Mouse (Mus musculus) splenic B cell, adult 2 months (primary cell): ENCODE measurements around the gene Dbr1.

Experiments
- DNase-seq: peaks from one replicate; pipeline ENCODE4 v3.0.0-alpha.2; 2011; ENCODE audit warnings: low read depth, low spot score
- H3K27me3 ChIP-seq: 2 replicates; pipeline ENCODE4 v1.6.1; 2012; ENCODE audit warnings: mild to moderate bottlenecking, low read length, moderate library complexity, mixed read lengths; ENCODE audit not compliant: control insufficient read depth, poor library complexity, insufficient read depth, severe bottlenecking
- H3K36me3 ChIP-seq: 2 replicates; pipeline ENCODE4 v1.6.1; 2012; ENCODE audit warnings: mild to moderate bottlenecking, low read length, moderate library complexity, mixed read lengths; ENCODE audit not compliant: control insufficient read depth, poor library complexity, insufficient read depth, severe bottlenecking

Gene Dbr1

DNA sequence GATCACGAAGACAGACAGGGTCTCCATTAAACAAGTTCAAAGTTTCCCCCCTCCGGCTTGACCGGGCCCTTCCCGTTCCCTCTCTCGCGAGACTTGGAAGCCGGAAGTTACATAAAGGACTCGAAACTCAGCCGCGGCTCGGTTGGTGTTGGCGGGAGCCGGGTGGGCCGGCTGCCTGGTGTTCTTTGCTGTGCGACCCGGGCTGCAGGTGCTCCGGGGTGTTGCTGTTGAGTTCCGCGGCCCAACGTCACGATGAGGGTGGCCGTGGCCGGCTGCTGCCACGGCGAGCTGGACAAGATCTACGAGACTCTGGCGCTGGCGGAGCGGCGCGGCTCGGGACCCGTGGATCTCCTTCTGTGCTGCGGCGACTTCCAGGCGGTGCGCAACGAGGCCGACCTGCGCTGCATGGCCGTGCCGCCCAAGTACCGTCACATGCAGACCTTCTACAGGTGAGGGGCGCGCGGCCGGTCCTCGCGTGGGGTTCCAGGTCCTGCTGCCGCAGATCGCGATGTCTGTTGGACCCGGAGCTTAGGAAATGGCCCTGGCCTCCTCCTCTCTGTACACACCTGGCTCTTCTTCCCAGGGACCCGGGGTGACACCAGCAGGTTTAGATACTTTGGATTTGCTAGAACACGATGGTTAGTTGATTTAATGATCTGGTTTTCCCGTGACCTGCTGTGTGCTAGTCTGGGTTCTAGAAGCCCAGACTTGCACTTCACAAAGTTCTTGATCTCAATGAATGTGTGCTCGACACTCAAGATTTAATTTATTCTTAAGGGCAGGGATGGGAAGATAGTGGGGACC, at the start of gene Dbr1:
Gene Dbr1, plus strand, starts transcription at position 123 of the 804 bp plus-strand sequence.
- no peaks in the 10 kb centered on the region for H3K27me3 ChIP-seq
- H3K36me3 ChIP-seq: peaks cover 11% of the 10 kb centered on the region
- peak; percentile 93 for DNase-seq

DNA sequence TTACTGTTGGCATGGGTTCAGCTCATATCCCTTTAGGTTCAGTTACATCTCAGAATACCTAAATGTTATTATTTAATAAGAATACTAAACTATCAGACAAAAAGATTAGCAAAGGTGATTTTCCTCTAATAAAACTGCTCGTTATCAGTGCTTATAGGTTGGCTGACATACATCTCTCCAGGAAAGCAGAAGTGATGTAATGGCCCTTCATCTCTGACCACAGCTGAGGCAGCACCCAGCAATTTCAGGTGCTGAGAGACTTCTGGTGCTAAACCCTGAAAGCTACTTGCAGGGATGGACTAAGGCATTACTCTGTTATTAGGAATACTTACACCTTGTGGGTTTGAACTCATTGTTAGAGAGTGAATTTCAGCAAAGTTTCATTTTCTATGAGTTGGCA, 43.7 kb upstream of the Dbr1 start:
- no peaks in the 10 kb centered on the region for H3K27me3 ChIP-seq
- no peak for DNase-seq
- H3K36me3 ChIP-seq: peaks cover 22% of the 10 kb centered on the region

DNA sequence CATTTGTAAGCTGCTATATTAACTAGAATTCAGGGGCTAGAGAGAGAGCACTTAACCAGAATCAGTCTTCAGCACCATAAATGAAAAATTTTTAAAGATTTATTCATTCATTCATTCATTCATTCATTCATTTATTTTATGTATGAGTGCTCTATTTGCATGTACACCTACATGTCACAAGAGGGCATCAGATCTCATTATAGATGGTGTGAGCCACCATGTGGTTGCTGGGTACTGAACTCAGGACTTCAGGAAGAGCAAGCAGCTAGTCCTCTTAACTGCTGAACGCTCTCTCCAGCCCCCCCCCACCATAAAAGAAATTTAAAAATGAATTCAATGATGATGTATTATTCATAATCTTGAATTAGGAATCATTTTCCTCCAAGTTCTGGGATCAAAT, 29.3 kb upstream of the Dbr1 start:
- peak; percentile 22 for DNase-seq

DNA sequence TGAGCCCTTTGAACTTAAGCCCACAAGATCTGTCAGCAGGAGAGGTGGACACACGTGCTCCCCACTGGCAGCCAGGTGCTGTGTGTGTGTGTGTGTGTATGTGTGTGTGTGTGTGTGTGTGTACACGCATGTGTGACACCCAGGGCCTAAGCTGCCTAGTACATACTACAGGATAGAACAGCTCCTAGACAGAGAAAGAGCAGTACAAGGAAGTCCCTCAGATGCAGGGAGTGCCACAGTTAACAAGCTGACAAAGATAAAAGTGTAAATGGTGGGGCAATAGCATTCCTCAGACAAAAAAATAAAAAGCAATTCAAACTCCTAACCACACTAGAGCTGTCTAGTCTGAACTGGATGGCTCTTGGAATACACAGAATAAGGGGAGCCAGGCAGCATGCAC, 23.5 kb upstream of the Dbr1 start:
- Histone ChIP-seq H3K27me3 (no peaks in the 10 kb centered on the region), H3K36me3 (no peaks in the 10 kb centered on the region)
- DNase-seq: no peak

More for the DNA sequence above, 29.3 kb upstream of the Dbr1 start:
- H3K36me3 ChIP-seq: no peaks in the 10 kb centered on the region
- no peaks in the 10 kb centered on the region for H3K27me3 ChIP-seq

DNA sequence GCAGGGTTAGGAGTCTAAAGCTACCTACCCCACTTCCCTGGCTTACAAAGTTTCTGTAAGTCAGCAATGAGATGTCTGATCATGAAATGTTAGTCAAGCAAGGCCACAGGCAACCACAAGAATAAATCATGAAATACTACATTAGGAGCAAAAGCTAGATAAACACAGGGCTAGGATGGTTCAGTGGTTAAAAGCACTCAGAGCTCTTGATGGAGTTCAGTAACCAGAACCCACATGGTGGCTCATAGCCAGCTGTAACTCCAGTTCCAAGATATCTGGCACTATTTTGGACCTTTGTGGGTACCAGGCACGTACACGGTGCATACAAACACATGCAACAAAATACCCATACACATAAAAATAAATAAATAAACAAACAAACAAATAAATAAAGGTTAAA, 22.6 kb upstream of the Dbr1 start:
- DNase-seq: no peak
- no peaks in the 10 kb centered on the region for H3K27me3 ChIP-seq
- no peaks in the 10 kb centered on the region for H3K36me3 ChIP-seq

DNA sequence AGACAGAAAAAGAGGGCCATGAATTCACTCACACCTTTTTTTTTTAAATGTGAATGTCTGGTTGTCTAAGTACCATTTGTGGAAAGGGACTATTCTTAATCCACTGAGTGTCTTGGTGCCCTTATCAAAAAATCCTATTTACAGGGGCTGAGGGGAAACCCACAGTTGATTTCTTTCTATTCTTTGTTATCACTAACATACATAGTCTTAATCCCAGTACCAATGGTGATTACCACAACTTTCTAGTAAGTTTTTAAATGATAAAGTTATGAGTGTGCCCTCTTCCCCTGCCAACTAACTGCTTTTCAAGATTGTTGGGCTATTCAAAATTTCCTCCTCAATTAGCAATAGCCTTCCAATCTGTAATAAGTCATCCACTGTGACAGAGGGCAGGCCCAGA, 21.5 kb upstream of the Dbr1 start:
- DNase-seq: no peak
- H3K36me3 ChIP-seq: no peaks in the 10 kb centered on the region
- no peaks in the 10 kb centered on the region for H3K27me3 ChIP-seq

DNA sequence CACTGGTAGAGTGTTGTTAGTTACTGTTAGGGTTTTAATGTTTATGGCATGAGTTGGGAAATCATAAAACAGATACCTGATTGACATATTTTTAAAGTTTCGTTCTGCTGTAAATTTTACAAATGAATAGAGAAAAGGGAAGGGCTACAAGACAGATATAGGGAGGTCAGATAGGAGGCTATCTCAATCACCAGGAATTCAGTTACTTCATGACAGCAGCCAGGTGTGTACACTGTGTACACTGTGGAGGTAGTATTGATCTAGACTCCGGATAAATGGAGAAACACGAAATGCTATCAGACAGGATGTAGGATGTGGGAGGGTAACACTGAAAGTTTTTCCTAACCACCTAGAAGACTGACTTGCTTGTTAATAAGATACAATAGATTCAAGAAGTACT, 20.3 kb upstream of the Dbr1 start:
- no peaks in the 10 kb centered on the region for H3K27me3 ChIP-seq
- no peaks in the 10 kb centered on the region for H3K36me3 ChIP-seq
- no peak for DNase-seq

DNA sequence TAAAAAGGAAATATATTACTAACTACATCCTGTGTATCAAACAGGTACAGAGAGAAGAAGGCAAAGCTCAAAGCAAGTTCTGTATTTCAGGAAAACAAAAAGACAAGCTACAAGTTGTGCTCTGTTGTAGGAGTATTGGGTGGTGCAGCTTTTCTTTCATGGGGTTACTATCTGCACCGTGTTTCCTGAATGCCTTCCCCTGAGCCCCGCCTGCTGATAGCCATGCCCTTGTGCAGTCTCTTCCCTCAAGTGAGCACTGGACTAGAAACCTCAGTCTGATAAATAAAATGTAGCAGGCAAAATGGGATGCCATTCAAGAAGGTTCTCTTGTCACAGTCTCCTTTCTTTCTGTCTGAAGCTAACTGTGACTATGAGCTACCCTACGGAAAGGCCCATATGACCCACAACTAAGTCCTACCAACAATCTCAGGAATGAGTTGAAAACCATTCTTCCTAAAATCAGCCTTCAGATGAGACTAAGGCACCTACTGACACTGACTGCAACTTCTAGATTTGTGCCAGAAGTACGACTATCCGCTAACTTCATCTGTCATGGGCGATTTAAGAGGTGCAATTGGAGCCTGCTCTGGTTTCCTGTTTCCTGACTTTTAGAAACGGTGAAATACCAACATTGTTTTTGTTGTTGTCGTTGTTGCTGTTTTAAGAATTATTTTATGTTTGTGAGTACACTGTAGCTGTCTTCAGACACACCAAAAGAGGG, 17.9 kb upstream of the Dbr1 start:
- no peak for DNase-seq
- Histone ChIP-seq H3K27me3 (no peaks in the 10 kb centered on the region), H3K36me3 (no peaks in the 10 kb centered on the region)

DNA sequence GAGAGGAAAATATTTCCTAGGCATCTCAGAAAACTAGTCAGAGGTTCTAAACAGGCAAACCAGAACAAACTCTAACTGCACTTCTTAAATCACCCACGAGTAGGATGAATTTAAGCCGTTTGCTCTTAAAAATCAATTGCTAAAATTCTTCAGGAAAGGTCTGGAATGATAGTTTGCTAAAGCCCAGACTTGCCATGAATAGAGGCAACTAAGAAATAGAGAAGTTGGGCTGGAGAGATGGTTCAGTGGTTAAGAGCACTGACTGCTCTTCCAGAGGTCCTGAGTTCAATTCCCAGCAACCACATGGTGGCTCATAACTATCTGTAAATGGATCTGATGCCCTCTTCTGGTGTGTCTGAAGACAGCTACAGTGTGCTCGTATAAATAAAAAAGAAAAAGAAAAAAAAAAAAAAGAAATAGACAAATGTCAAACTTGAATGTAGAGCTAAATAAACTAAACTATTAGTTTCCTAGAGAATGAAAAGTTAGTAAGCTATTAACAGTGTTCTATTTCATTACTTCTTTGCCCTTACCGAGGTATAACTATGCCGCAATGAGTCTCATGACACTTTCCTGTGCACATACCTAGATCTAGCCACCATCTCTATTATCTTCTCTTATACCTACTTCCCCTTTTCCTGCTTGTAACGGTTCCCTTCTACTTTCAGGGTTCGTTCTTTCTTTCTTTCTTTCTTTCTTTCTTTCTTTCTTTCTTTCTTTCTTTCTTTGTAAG, 16.6 kb upstream of the Dbr1 start:
- DNase-seq: peak; percentile 49
- no peaks in the 10 kb centered on the region for H3K27me3 ChIP-seq
- H3K36me3 ChIP-seq: no peaks in the 10 kb centered on the region

DNA sequence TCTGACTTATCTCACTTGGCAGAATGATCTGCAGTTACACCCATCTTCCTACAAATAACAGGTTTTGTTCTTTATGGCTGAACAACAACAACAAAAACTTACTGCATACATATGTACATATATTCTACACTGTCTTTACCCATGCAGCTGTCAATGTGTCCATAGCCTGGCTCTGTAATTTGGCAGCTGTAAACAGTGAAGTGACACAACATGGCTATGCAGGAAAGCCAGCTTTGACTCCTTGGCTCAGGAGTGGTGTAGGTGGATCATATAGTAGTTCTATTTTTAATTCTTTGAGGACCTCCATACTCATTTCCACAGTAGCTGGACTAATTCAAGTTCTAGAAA, 16.1 kb upstream of the Dbr1 start:
- Histone ChIP-seq H3K27me3 (no peaks in the 10 kb centered on the region), H3K36me3 (no peaks in the 10 kb centered on the region)
- no peak for DNase-seq

DNA sequence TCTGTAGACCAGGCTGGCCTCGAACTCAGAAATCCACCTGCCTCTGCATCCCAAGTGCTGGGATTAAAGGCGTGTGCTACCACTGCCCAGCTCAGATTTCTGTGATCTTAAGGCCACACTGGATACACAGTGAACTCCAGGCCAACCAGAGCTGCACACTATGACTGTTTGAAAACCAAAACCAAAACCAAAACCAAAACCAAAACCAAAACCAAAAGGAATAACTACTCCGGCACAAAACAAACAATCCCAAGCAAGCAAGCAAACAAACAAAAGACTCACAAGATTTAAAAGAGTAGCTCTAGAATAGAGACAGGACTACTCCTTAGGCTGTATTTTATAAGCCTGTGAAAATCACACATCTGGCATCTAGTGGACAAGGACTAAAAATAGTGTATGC, 15.2 kb upstream of the Dbr1 start:
- no peak for DNase-seq
- no peaks in the 10 kb centered on the region for H3K27me3 ChIP-seq
- no peaks in the 10 kb centered on the region for H3K36me3 ChIP-seq

DNA sequence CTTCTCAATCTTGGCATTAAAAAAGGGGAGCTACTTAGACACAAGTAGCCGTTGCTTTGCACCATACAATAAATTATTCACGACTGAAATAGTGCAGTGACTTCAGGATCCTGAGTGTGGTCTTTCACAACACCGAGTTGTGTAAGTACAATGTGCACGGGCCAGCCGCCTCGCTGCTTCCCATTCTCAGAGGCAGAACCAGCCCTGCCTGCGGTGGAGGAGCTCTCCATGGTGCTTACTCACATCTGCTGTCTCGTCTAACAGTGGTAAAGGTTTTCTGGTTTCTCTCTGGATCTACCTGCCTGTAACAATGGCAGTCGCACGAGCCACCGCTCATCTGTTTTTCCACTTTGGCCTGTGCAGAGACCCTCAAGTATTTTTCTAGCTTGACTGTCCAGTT, 11.9 kb upstream of the Dbr1 start:
- Histone ChIP-seq H3K27me3 (no peaks in the 10 kb centered on the region), H3K36me3 (no peaks in the 10 kb centered on the region)
- DNase-seq: peak; percentile 80

DNA sequence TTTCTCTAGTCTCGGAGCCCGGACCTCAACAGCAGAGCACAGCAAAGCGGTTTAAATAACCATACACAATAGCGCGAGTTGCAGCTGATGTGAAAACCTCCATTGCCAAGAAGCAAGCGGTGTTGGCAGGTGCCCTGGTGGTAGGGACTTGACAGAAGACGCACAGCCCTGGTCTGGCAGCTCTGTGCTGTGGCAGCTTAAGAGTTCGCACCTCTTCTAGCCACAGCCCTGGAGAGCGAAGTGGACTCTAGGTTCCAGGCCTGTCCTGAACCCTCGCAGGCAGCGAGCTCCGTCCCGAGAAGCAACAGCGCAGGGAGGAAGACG, 7.6 kb upstream of the Dbr1 start:
- Histone ChIP-seq H3K27me3 (no peaks in the 10 kb centered on the region), H3K36me3 (no peaks in the 10 kb centered on the region)
- peak; percentile 31 for DNase-seq

DNA sequence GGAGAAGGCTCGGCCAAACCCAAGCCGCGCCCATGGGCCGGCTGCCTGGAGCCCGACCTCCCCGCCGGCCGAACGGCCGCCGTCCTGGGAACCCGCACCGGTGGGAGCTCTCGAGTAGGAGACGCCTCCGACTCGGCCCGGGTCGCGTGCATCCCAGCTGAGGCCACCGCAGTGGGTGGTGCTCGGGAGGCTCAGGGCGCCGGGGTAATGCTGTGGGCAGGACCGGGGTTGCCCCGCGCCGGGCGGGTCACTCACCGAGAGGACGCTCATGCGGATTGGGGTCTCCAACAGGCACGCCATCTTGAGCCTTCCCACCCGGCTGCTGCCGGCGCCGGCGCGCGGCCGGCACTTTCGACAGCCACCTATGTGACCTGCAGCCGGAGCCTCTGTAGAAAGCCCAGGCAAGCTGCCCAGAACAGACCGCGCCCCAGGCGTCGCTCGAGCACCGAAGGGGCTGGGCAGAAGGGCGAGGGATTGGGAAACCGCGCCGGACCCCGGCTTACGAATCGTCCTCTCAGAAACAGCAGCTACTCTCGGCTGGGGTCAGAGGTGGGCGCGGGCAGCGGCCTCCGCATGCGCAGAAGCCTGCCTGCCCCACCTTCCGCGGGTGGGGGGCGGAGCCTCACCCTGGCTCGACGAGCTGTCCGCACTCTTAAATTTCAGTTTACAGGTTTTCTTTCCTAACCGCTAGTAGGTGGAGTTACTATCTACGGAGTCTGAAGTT, 7.1 kb upstream of the Dbr1 start, which contains the start of gene Armc8:
Gene Armc8, minus strand, starts transcription at position 553 of the 724 bp plus-strand sequence.
- H3K27me3 ChIP-seq: no peaks in the 10 kb centered on the region
- DNase-seq: peak; percentile 94
- no peaks in the 10 kb centered on the region for H3K36me3 ChIP-seq

DNA sequence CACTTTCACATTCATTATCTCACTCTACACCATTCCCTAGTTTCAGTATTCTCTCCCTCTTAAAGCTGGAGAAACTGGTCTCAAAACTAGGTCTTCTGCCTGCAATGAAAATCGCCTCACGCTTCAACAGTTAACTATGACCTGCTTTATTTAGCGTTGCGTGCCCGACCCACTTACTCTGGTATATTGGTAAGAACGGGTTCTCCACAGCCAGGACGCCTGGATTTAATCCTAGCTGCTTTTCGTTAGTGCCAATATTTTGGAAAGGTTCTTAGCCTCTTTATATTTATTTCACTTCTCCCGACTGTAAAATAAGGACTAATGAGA, 6.6 kb upstream of the Dbr1 start:
- Histone ChIP-seq H3K27me3 (no peaks in the 10 kb centered on the region), H3K36me3 (no peaks in the 10 kb centered on the region)
- DNase-seq: no peak
